Mouse (Mus musculus) mature B cell (primary cell): ENCODE results near the gene Sel1l.

ENCODE experiments used
- in situ Hi-C: fragments of 300-500 bp; cut with MboI; formaldehyde crosslinking; loops from 2 replicates; pipeline ENCODE4 v1.14.3; 2019

Sel1l gene

DNA sequence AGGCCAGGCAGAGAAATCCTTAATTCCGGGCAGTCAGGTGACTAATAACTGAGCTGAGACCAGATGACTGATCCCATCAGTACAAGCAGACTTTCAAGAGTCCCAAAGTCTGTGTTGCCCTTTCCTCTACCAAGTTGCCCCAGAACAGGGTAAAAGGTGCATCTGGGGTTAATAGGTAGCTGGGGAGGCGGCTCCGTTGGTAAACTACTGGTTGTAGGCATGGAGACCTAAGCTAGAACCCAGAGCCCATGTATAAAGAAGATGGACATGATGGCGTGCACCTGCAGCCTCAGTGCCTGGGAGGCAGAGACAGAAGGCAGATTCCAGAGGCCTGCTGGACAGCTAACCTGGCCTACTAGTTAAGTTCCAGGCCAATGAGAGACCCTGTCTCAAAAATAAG is 30.2 kb downstream of the Sel1l start:
- in situ Hi-C loops = no loop called here

DNA sequence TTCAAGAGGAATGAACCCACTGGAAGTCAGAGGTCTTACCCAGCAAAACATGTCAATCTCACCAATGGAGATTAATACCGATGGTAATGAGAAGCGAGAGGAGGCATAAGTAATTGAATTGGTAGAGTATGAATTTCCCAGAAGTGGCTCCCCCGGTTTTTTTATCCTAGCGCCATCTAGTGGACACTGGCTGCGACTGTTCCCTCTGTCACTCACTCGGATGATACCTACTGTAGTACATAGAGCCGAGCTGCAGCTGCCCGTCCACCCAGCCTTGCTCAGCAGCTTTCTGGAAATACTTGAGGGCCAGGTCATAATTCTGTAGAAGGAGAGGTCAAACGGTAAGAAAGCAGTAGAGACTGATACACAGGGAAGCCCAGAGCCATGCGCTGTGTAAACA is 33.0 kb downstream of the Sel1l start:
- in situ Hi-C loops = no loop called here

DNA sequence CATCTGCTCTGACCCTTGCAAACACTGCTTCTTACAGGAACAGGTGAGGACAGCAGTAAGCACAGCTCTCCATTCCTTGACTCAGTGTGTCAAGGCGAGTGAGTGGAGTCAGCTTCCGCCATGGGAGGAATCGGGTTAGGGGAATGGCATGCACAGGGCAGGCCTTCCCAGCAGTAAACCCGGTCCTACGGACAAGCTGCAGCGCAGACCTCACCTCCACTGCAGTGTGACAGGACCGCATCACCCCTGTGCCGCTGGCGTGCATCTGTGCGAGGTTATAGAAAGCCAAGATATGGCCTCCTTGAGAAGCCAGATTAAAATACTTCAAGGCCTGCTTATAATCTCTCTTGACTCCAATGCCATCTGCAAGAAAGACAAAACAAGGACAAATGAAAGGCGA is 33.4 kb downstream of the Sel1l start:
- in situ Hi-C loops = no loop called here

DNA sequence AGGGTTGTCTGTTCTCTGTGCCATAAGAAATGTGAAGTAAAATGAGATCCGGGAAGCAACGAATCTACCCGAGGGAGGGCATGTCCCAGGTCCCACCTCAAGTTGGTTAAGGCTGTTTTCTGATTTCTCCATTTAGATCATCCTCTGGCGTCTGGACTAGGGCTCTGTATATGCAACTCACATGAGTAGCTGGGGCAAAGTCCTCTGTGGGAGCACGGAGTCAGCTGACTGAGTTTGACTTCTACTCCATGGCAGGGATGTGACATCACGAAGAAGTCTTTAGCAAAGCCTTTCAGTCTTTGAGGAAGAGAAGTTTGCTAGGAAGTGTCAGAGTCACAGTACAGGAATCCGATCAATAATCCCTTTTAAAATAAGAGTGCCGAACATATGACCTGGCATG is 40.0 kb downstream of the Sel1l start:
- in situ Hi-C loops = no loop called here

DNA sequence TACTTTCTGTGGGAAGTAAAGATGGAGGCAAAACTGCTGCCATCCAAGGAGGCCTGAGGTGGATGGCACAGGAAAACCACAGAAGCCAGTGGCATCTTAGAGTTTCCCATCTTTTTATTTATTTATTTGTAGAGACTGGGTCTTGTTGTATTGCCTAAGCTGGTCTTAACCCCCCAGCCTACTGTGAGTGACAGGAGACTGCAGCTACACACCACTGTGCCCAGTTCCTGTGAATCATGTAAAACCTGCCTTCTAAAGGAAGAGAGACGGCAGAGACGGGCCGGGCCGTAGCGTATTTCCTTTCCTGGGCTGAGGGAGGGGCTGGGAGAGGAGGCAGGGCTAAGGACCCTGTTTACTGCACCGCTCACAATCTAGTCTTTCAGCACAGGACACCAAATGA is 41.2 kb downstream of the Sel1l start:
- in situ Hi-C loops = no loop called here

DNA sequence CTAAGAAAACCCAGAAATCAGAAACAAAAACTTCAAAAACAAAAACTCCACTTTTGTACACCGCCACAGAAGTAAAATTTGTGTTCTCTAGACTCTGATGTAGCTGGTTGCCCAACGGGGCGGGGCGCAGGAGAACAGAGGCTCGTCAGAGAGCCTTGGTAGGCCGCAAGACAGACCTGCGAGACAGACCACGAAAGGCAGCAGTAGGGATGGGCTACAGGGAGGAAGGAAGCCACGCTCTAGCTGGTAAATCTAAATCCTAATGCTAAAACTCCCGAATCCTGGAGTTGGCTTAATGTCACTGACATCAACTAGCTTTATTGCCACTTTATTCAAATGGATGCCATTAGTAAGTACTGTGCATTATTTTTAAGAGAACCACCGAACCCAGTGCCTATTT is 41.9 kb downstream of the Sel1l start:
- in situ Hi-C loops = no loop called here

DNA sequence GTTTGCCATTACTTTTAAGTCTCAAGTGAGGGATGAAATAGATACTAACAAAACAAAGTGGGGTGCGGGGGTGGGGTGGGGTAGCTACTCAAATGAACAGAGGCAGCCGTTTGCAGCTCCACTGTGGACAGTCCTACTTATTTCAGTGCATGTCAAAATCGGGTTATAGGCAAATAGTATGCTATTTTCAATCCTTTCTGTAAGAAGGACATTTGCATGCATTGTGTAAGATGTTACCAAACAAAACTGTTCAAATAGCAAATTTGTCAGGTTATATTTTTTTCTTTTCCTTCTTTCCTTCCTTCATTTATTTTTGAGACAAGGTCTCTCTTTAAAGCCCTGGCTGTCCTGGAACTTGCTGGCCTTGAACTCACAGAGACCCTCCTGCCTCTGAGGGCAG is 44.7 kb downstream of the Sel1l start:
- in situ Hi-C loops = no loop called here

DNA sequence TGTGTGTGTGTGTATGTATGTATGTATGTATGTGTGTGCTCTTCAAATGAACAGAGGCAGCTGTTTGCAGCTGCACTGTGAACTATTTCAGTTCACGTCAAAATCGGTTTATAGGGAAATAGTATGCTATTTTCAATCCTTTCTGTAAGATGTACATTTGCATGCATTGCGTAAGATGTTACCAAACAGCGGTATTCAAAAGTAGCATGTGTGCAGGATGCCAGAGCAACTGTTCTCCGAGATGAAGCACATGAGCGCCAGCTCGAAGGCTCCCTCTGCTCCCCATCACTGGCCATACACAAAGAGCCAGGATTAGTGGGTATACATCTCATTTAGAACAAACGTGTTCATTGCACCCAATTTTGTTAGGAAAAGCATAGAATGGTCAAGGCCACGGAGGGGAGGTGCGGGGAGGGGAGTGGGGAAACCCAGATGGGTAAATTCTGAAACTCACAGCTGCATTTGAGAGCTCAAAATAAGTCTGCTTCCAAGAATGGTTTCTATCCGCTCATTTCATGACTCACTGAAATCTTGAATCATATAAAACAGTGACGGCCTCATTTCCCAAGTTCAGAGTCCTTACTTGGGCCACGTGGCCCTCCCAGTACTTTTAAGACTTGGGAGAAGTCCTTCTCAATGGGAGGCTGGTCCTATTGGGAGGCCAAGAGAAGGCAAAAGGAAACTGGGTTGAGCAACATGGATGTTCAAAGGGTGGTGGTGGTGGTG is 45.6 kb downstream of the Sel1l start:
- in situ Hi-C loops = no loop called here

DNA sequence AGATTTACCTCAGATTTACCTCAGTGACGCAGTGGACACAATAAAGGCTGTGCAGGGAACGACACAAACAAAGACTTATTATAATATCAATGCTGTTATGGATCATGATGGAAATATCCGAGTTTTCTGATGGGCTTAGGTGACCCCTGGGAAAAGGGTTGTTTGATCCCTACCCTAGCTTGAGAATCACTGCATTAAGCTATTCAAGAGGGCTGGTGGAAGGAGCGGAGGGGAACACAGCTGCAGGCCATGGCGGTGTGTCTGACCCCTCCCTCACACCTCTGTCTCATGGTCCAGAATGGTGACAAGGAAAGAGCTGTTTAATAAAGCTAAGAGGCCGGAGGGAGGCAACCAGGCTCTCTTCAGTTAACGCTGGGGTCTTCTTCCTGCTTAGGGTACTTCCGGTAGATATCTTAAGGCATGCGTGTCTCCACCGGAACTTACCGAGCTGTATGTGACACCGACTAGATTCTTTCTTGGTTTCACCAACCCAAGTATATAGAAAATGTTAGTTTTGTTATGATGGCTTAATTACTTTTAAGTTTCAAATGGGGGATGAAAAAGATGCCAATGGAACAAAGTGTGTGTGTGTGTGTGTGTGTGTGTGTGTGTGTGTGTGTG is 46.3 kb downstream of the Sel1l start:
- in situ Hi-C loops = no loop called here

DNA sequence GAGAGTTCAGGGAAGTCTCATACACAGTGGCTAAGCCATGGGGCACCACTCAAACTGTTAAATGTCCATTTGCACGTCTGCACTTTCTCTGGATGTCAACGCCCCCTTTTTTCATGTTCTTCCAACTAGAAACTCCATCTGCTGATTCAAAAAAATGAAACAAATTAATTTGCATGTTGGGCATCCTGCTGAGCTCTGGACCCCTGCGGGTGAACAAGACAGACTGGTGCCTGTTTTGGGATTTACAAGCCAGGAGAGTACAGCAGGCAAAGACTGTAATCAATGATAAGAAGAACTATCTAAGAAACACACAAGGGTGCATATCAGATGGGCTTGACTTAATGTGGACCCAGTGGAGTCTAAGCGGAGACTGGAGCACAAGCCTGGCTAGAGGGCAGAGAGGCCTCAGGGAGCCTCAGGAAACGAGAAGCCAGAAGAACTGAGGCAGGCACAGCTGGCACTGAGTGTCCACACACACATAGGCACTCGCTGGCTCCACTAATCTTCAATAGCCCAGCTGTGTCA is 48.0 kb downstream of the Sel1l start:
- in situ Hi-C loops = no loop called here

DNA sequence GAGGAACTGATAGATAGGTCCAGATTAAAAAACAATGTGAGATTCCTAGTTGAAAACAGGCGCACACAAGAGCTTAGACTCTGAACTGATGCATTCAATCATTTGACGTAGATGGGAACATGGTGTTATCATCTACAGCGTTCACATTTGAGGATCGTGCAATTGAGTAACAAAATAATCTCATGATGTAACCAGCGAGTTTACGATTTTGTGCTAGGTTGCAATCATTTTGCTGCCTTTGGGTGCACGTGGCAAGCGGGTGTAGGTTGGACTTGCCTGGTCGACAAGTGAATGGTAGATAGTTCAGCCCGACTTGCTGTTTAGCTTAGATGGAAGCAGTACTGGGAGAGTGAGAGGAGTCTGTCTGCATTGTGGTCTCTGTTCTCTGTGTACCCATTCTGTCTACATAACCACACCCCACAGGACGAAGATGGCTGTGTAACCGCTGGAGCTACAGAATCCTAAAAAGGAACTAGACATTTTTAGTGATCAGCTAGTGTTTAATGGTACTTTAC is 49.1 kb downstream of the Sel1l start:
- in situ Hi-C loops = loop anchor here (10.0 to 25.0 kb wide), 2 partner anchors 175 to 388 kb away; no protein-coding TSS in a partner anchor

DNA sequence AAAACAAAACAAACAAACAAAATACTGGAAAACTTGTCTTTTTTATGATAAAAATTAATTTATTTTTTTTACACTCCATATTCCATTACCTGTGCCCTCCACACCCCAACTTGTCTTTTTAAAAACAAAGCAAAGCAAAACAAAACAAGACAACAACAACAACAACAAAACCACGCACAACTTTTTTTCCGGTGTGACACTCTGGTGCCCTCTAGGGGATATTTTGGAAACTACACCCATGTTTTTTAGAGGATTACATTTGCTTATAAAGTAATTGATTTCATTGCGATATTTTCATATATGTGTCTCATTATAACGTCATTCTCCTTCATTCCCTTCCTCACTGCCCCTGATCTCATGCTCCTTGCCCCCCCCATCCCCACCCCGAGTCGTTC is 49.6 kb downstream of the Sel1l start:
- in situ Hi-C loops = loop anchor here (10.0 to 25.0 kb wide), 2 partner anchors 175 to 387 kb away; no protein-coding TSS in a partner anchor

DNA sequence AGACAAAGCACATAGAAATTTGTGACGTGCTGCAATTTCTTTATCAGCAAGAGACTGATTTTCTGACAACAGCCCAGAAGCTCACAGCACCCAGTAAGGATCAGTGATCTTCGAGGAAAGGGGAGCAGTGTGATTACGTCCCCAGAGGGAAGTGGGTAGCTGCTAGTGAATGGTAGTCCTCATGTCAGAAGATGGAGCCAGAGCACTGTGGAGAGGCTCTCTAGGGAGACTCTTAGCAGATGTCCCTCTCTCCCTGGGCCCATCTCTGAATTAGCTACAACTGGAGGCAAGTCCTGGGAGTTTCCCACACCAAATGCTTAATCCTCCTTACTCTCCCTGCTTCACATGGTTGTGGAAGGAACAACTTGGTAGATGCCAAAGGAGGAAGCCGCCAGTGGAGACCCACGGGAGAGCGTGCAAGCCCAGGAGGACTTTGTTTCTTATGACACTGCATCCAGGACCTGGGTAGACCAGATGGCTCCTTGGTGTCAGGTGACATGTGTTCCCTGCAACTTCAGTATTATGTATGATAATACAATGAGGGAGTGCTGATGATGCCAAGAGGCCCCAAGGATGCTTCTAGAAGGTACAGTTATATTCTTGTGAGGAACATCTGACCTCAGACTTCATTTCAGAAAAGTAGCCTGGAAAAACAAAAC is 50.1 kb downstream of the Sel1l start:
- in situ Hi-C loops = loop anchor here (10.0 to 25.0 kb wide), 2 partner anchors 174 to 387 kb away; no protein-coding TSS in a partner anchor

DNA sequence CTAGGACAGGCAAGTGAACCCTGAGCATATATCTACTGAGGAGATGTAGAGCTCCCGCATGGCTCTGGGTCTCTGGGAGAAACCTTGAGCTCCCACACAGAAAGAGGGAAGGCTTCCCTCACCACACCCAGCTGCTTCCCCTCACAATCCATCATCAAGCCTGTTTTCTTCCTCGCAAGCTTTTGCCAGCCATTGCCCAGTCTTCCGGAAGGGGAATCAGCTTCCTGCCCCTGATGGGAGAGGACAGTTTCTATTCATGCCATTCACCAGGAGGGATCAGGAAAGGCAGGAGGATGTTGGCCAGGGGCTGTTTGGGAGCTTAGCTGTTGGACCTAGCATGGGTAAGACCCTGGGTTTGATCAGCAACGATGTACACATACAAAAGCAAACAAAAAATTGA is 52.2 kb downstream of the Sel1l start:
- in situ Hi-C loops = loop anchor here (10.0 to 25.0 kb wide), 2 partner anchors 172 to 384 kb away; no protein-coding TSS in a partner anchor

DNA sequence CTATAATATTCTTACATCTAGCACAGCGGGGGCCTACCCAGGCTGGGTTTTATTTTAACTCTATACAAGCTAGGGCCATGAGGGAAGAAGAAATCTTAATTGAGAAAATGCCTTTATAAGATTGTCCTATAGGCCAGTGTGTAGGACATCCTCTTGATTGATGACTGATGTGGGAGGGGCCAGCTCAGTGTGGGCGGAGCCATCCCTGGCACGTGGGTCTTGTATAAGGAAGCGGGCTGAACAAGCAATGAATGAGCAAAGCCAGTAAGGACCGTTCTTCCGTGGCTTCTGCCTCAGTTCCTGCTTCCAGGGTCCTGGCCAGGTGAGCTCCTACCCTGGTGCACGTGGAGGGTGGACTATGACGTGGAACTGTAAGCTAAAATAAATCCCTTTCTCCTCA is 55.7 kb downstream of the Sel1l start:
- in situ Hi-C loops = loop anchor here (10.0 to 25.0 kb wide), 2 partner anchors 168 to 381 kb away; no protein-coding TSS in a partner anchor

DNA sequence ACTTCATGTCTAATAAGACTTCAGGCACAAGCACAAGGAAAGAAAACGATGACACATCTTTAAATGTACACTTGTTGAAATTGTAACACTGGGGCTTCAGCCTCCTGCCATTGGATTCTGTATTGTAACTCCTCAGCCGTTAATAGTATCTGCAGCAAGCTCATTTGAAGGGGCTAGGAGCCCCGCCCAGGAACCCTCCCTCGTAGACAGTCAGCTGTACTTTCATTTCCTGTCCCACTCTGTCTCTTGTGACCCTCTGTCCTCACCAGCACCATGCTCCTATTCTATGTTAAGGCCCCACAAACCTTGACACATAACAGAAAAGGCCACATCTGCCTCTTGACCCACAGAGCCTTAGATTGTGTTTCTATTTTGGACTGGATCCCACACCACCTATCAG is 57.1 kb downstream of the Sel1l start:
- in situ Hi-C loops = loop anchor here (10.0 to 25.0 kb wide), 2 partner anchors 167 to 380 kb away; no protein-coding TSS in a partner anchor

DNA sequence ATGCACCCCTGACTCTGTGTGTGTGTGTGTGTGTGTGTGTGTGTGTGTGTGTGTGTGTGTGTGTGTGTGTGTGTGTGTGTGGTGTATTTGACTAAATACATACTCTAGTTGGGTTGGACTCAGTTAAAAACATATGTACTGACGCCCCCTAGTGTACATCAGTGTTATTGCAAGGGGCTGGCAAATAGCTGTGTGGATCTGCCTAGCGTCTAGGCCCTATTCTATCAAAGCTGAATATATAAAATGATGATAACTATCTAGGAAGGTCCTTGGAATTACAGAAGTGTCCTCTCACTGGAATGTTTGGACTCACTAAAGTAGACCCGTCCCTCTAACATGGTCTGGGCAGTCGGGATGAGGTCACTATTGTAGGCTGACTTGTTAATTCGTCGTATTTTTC is 59.2 kb downstream of the Sel1l start:
- in situ Hi-C loops = loop anchor here (10.0 to 25.0 kb wide), 2 partner anchors 165 to 378 kb away; no protein-coding TSS in a partner anchor

DNA sequence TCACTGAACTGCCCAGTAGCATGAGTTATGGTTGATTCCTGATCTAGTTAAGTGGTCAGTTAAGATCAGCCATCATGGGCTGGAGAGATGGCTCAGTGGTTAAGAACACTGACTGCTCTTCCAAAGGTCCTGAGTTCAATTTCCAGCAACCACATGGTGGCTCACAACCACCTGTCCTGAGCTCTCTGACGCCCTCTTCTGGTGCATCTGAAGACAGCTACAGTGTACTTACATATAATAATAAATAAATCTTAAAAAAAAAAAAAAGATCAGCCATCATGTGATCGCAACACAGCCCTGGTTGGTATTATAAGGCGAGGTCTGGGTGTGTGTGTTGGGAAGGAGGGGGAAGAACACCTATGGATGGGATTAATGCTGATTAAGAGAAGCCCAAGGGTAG is 60.5 kb downstream of the Sel1l start:
- in situ Hi-C loops = loop anchor here (25.0 kb wide), 1 partner anchor 376 kb away; no protein-coding TSS in a partner anchor

DNA sequence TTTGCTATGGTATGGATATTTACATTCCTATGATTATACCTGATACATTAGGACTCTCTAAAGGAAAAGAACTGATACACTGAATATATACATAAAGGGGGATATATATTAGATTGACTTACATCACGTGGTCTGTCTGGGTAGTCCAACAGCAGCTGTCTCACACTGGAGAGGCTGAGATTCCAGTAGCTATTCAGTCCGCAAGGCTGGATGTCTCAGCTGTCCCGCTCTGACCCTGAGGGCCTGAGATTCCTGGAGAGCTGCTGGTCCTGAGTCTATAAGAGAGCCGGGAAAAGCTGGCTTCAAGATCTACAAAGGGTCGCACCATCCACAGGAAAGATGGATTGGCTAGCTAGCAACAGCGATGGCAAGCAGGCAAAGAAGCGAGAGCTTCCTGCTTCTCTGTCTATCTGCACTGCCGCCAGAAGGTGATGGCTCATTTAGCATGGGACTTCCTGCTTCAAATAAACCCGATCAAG is 61.0 kb downstream of the Sel1l start, which contains the start of gene Ston2:
Gene Ston2, minus strand, starts transcription at position 429 of the 479 bp plus-strand sequence.
- in situ Hi-C loops = loop anchor here (25.0 kb wide), 1 partner anchor 376 kb away; no protein-coding TSS in a partner anchor

DNA sequence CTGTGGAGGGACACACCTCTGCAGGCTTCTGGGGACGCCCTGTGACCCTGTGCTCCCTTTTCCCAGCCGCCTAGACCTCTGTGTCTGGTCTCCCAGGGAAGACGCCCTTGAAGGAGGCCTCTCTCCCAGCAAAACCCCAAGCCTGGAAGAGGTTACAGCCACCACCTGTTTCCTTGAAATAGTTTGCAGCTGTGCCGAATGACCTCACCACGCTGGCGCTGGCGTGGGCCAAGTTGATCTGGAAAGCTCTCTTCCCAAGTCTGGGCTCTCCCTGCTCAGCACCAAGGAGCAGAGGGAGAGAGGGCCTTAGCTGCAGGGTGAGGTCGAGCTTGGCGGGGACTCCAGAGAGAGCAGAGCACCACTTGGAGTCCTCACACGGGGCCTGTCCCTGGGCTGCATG is 62.6 kb downstream of the Sel1l start:
- in situ Hi-C loops = loop anchor here (25.0 kb wide), 1 partner anchor 374 kb away; no protein-coding TSS in a partner anchor

DNA sequence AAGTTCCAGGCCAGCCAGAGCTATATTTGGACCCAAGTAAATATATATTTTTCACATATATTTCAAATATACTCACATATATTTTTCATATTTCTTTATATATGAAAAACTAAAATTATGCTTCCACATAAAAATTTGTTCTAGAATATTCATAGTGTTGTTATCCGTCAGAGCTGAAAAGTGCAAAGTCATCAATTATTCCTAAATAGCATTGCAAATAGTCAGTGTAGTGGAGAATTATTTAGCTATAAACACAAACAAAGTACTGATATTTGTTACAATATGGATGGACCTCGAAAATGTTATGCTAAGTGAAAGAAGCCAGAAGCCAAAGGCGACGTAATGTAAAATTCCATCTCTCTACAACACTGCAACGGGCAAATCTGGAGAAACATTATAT is 67.5 kb downstream of the Sel1l start:
- in situ Hi-C loops = loop anchor here (25.0 kb wide), 1 partner anchor 369 kb away; no protein-coding TSS in a partner anchor

DNA sequence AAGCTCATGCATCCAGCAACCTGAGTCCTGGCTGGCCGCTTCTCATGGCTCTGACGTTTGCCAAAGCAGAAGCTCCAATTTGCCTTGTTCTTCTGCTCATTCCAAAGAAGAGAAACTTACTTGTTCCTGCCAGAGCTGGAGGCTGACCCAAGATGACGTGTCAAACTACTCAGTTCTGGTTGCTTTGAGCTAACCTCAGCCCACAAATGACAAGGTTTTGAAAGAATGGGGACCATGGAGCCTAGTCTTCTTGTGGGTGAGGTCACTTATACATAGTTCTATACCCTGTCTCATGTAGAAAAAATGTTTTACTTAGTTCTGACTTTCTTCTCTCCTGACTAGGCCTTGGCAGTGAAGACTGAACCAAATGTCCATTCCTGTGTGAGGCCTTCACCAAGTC is 68.4 kb downstream of the Sel1l start:
- in situ Hi-C loops = loop anchor here (25.0 kb wide), 1 partner anchor 368 kb away; no protein-coding TSS in a partner anchor
